Mouse (Mus musculus): ENCODE data around the gene Ica1. TPM values are rescaled to one million over a fixed set of nuclear protein-coding genes. Genes with fewer than 3 reads are reported as not detected.

The Ica1 gene
- polyA plus RNA-seq, 1 experiment from 2014 or later: 12.5 TPM

DNA sequence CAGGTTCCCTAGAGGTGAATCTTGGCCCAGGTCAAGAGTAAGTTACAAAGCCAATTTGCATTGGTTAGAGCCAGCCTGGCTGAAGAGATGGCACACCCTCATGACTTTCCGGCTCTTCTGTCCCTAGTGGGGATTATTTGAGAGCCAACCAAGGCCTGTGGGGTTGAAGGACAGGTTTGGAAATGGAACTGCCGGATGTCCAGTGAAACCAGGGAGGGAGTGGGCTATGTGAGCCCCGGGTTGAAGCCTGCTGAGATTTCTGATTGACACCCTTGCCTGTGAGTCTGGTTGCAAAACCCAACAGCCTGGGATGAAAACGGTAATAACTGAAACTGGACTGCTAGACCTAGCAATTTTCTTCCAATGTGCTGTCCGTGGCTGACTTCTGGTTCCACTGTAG is 112.5 kb downstream of the Ica1 start:
- H3K27ac ChIP-seq (replicated peaks): no peak overlapping the region
- no peak for DNase-seq (ENCODE audit: low spot score)
- no peaks in the 10 kb centered on the region for H3K9me3 ChIP-seq (replicated peaks)
- H3K4me3 ChIP-seq: no peak overlapping the region
- no peaks in the 10 kb centered on the region for H3K27me3 ChIP-seq (ENCODE audit: low read depth, poor library complexity, severe bottlenecking)
- H3K36me3 ChIP-seq: no peaks in the 10 kb centered on the region
- peaks cover 26% of the 10 kb centered on the region for H3K4me1 ChIP-seq
- 91% methylated on average over 5 of the region's 5 CpGs for WGBS

DNA sequence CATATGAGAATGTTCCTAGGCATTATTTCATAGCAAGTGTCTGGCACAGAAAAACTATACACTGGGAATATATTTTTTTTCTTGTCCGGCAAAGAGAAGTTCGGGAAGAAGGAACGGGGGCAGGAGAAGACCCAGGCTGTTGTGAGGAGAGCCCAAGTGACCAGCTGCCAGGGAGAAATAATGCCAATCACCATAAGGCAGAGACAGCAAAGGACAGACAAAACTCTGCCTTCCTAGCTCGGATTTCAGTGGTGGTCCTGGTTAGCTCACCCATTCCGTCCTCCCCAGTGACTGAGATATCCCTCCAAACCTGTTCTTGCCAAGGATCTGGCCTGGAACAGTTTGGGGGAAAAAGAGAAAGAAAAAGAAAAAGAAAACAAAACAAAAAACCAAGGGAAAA is 113.3 kb downstream of the Ica1 start:
- WGBS: 88% methylated on average over 5 of the region's 5 CpGs
- Histone ChIP-seq H3K27ac (replicated peaks) (no peak overlapping the region), H3K9me3 (replicated peaks) (no peaks in the 10 kb centered on the region), H3K4me1 (peaks cover 34% of the 10 kb centered on the region), H3K27me3 (ENCODE audit: low read depth, poor library complexity, severe bottlenecking) (no peaks in the 10 kb centered on the region), H3K36me3 (no peaks in the 10 kb centered on the region), H3K4me3 (no peak overlapping the region)
- no peak for DNase-seq (ENCODE audit: low spot score)

GRCm38 (mm10) chr6:8663092-8663740 is 115.1 kb downstream of the Ica1 start:
- WGBS: 84% methylated on average over 3 of the region's 3 CpGs
- peak overlapping the region; percentile 70; the same call in 1 of the 2 replicates for H3K27ac ChIP-seq (replicated peaks)
- H3K4me1 ChIP-seq: peaks cover 52% of the 10 kb centered on the region
- no peaks in the 10 kb centered on the region for H3K9me3 ChIP-seq (replicated peaks)
- no peaks in the 10 kb centered on the region for H3K36me3 ChIP-seq
- no peak for DNase-seq (ENCODE audit: low spot score)
- H3K27me3 ChIP-seq (ENCODE audit: low read depth, poor library complexity, severe bottlenecking): no peaks in the 10 kb centered on the region
- no peak overlapping the region for H3K4me3 ChIP-seq

- Histone ChIP-seq H3K4me1 (peaks cover 66% of the 10 kb centered on the region), H3K36me3 (no peaks in the 10 kb centered on the region), H3K27me3 (ENCODE audit: low read depth, poor library complexity, severe bottlenecking) (no peaks in the 10 kb centered on the region), H3K4me3 (no peak overlapping the region), H3K9me3 (replicated peaks) (no peaks in the 10 kb centered on the region), H3K27ac (replicated peaks) (peak overlapping the region; percentile 83)
- DNase-seq (ENCODE audit: low spot score): peak; percentile 55
- WGBS: 23% methylated on average over 4 of the region's 4 CpGs
These were observed 116.9 kb downstream of the Ica1 start for GRCm38 (mm10) chr6:8661404-8661803.

- H3K9me3 ChIP-seq (replicated peaks): no peaks in the 10 kb centered on the region
- no peaks in the 10 kb centered on the region for H3K27me3 ChIP-seq (ENCODE audit: low read depth, poor library complexity, severe bottlenecking)
- DNase-seq (ENCODE audit: low spot score): no peak
- H3K4me3 ChIP-seq: no peak overlapping the region
- no peaks in the 10 kb centered on the region for H3K36me3 ChIP-seq
- 87% methylated on average over 2 of the region's 2 CpGs for WGBS
- peak overlapping the region; percentile 83 for H3K27ac ChIP-seq (replicated peaks)
- H3K4me1 ChIP-seq: peaks cover 66% of the 10 kb centered on the region
These were observed 118.2 kb downstream of the Ica1 start for GRCm38 (mm10) chr6:8660076-8660475.

DNA sequence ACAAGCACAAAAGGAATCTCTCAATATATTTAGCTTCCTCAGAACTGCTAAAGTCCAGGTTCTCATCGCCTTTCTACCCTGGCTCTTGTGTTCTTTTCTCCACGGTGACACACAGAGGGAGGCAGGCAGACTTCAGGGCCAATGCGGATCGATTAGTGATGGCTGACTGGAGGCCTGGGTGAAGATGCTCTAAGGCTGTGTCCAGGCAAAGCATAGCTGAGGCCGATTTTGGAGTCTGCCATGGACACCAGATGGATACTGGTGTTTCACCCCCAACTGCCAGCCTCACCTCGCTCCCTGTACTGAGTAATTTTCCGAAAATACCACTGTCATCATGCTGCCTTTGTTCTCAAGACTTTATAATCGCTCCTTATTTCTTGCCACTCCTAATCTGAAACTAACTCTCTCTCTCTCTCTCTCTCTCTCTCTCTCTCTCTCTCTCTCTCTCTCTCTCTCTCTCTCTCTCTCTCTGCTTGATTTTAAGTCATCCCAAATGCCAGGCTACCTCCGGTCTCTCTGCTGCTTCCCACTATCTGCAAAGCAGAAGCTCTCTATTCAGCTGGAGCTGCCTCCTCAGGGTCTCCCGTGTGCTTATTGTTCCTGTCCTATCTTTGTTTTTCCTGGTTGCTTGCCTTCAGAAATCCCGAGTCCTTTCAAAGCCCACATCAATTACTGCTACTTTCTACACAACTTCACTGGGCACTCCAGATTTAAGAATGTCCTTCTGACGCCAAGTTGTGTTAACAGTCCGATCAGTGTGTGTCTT is 118.9 kb downstream of the Ica1 start:
- DNase-seq (ENCODE audit: low spot score): peak; percentile 64
- WGBS: 39% methylated on average over 13 of the region's 13 CpGs
- Histone ChIP-seq H3K4me1 (peaks cover 66% of the 10 kb centered on the region), H3K9me3 (replicated peaks) (no peaks in the 10 kb centered on the region), H3K4me3 (peak overlapping the region; percentile 21; the same call in 1 of the 2 replicates), H3K27me3 (ENCODE audit: low read depth, poor library complexity, severe bottlenecking) (no peaks in the 10 kb centered on the region), H3K36me3 (no peaks in the 10 kb centered on the region), H3K27ac (replicated peaks) (peak overlapping the region; percentile 83)

DNA sequence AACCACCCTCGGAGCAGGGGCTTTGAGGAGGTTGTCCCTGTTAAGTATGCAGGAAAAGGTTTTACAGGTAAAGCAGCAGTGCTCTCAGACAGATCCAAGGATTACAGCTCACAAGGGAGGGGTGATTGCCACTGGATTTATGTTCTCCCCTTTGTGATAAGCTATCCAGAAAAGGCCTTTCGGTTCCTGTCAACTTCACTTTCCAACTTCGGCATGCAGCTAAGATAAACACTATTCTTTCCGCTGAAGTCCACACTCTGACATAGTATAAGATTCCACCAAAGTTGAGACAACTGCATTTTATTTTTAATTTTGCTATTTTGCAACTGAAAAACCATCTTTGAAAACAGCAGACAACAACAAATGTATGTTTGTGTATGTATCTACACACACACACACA is 119.9 kb downstream of the Ica1 start:
- Histone ChIP-seq H3K4me3 (no peak overlapping the region), H3K36me3 (no peaks in the 10 kb centered on the region), H3K27me3 (ENCODE audit: low read depth, poor library complexity, severe bottlenecking) (no peaks in the 10 kb centered on the region), H3K4me1 (peaks cover 66% of the 10 kb centered on the region), H3K9me3 (replicated peaks) (no peaks in the 10 kb centered on the region), H3K27ac (replicated peaks) (peak overlapping the region; percentile 83; the same call in 1 of the 2 replicates)
- DNase-seq (ENCODE audit: low spot score): no peak
- WGBS: 88% methylated on average over 4 of the region's 4 CpGs

DNA sequence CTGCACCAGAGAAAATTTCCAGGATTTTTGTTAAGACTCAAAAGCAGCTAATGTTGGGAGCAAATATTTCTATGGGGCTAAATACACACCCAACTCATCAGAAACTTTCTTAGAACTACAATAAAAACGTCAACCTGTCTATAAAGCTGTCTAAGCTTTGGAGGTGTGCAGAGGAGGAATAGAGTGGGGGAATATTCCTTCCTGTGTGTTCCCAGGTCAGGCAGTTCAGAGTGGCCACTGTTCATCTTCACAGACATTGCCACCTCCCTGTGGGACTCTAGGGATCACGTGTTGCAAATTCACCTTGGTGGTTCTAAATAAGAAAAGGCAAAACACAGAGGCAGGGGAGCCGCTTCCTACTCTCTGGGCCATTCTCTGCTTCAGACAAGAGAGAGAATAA is 120.8 kb downstream of the Ica1 start:
- H3K36me3 ChIP-seq: no peaks in the 10 kb centered on the region
- H3K4me1 ChIP-seq: peaks cover 57% of the 10 kb centered on the region
- 76% methylated on average over 3 of the region's 3 CpGs for WGBS
- peak overlapping the region; percentile 57 for H3K27ac ChIP-seq (replicated peaks)
- H3K27me3 ChIP-seq (ENCODE audit: low read depth, poor library complexity, severe bottlenecking): no peaks in the 10 kb centered on the region
- H3K4me3 ChIP-seq: no peak overlapping the region
- no peaks in the 10 kb centered on the region for H3K9me3 ChIP-seq (replicated peaks)
- DNase-seq (ENCODE audit: low spot score): no peak

GRCm38 (mm10) chr6:8655454-8655853 is 122.8 kb downstream of the Ica1 start:
- Histone ChIP-seq H3K9me3 (replicated peaks) (no peaks in the 10 kb centered on the region), H3K27me3 (ENCODE audit: low read depth, poor library complexity, severe bottlenecking) (no peaks in the 10 kb centered on the region), H3K4me3 (no peak overlapping the region), H3K27ac (replicated peaks) (no peak overlapping the region), H3K4me1 (peaks cover 37% of the 10 kb centered on the region), H3K36me3 (no peaks in the 10 kb centered on the region)
- WGBS: 83% methylated on average over 2 of the region's 2 CpGs
- DNase-seq (ENCODE audit: low spot score): no peak

DNA sequence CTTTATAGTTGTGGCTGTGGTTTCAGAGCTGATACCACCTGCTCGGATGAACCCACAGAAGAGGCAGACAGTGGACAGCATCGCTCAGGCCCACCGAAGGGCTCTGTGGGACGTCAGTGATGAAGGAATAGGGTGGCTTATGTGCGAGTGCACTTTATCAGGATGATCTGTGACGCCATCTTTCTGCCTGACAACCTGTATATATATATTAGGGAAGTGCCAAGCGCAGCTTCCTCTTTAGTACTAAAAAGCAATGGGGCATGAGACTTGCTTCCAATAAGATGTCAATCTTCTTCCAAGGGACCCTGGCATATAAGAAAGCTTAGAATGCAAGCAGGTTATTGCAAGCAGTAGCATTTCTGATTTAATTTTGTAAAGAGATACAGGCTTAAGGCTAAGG is 127.9 kb downstream of the Ica1 start:
- H3K36me3 ChIP-seq: no peaks in the 10 kb centered on the region
- H3K4me1 ChIP-seq: peaks cover 8% of the 10 kb centered on the region; the same call in 1 of the 2 replicates
- no peak overlapping the region for H3K4me3 ChIP-seq
- H3K27ac ChIP-seq (replicated peaks): no peak overlapping the region
- H3K27me3 ChIP-seq (ENCODE audit: low read depth, poor library complexity, severe bottlenecking): no peaks in the 10 kb centered on the region
- WGBS: 92% methylated on average over 7 of the region's 7 CpGs
- DNase-seq (ENCODE audit: low spot score): no peak
- no peaks in the 10 kb centered on the region for H3K9me3 ChIP-seq (replicated peaks)

DNA sequence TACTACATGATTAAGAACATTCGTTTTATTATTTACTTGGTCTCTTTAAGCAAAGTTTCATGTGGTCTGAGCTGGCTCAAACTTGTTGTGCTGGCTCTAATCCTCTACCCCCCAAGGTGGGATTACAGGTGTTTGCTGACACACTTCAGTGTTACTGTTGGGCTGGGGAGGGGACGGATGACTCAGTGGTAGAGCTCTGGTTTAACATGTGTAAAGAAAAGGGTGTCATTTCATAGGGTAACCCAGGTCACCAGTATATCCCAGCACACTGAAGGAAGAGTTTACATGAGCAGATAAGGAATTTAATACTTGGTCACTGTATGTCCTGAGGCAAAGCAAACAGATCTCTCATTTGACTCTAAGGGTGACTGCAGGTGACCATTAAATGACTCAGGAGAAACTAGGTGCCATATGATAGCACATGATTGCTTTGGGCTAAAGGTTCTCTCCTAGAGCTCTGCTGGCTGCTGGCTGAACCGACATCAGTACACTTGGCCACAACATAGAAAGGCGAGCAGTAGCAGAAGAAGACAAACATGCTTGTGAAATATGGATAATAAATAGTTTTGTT is 128.9 kb downstream of the Ica1 start:
- H3K27me3 ChIP-seq (ENCODE audit: low read depth, poor library complexity, severe bottlenecking): no peaks in the 10 kb centered on the region
- 56% methylated on average over 4 of the region's 4 CpGs for WGBS
- no peaks in the 10 kb centered on the region for H3K36me3 ChIP-seq
- H3K4me1 ChIP-seq: peaks cover 13% of the 10 kb centered on the region; the same call in 1 of the 2 replicates
- no peak overlapping the region for H3K4me3 ChIP-seq
- no peak overlapping the region for H3K27ac ChIP-seq (replicated peaks)
- no peak for DNase-seq (ENCODE audit: low spot score)
- H3K9me3 ChIP-seq (replicated peaks): no peaks in the 10 kb centered on the region

DNA sequence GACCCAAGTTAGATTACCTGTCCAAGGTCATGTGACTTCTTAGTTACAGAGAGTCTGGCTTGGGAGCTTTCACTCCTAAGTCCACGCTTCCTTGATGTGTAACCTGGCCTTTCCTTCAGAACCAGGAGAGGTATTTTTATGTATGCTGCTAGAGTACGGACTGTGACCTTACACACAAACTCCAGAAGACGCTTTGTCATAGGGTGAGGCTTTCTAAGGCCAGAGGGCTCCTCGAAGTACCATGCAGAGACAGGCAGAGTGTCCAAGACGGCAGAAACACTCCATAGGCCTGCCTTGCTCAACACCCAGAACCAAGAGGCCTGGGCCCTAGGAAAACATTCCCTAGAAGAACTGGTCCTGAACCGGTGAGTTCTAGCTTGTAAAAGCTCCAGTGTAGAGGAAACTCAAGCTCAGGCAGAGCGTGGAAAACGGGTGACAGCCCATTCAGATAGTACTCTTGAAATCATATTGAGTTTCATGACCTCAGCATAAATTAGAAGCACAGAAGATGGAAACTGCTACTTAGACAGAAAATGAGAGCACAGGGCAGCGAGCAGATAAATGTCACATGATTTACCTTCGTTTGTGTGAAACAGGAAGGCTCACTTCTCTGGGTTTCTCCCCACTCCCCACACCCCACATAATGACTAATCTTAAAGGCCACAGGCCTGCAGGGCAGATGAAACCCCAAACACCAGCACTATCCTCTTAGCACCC is 129.9 kb downstream of the Ica1 start:
- no peaks in the 10 kb centered on the region for H3K36me3 ChIP-seq
- H3K4me1 ChIP-seq: peaks cover 13% of the 10 kb centered on the region; the same call in 1 of the 2 replicates
- WGBS: 82% methylated on average over 10 of the region's 10 CpGs
- DNase-seq (ENCODE audit: low spot score): no peak
- H3K9me3 ChIP-seq (replicated peaks): no peaks in the 10 kb centered on the region
- H3K4me3 ChIP-seq: no peak overlapping the region
- H3K27ac ChIP-seq (replicated peaks): no peak overlapping the region
- no peaks in the 10 kb centered on the region for H3K27me3 ChIP-seq (ENCODE audit: low read depth, poor library complexity, severe bottlenecking)

All from midbrain, embryonic 10.5 days (tissue).